30 mouse cellular contexts compared by ENCODE assay signal in the genomic region with DNA sequence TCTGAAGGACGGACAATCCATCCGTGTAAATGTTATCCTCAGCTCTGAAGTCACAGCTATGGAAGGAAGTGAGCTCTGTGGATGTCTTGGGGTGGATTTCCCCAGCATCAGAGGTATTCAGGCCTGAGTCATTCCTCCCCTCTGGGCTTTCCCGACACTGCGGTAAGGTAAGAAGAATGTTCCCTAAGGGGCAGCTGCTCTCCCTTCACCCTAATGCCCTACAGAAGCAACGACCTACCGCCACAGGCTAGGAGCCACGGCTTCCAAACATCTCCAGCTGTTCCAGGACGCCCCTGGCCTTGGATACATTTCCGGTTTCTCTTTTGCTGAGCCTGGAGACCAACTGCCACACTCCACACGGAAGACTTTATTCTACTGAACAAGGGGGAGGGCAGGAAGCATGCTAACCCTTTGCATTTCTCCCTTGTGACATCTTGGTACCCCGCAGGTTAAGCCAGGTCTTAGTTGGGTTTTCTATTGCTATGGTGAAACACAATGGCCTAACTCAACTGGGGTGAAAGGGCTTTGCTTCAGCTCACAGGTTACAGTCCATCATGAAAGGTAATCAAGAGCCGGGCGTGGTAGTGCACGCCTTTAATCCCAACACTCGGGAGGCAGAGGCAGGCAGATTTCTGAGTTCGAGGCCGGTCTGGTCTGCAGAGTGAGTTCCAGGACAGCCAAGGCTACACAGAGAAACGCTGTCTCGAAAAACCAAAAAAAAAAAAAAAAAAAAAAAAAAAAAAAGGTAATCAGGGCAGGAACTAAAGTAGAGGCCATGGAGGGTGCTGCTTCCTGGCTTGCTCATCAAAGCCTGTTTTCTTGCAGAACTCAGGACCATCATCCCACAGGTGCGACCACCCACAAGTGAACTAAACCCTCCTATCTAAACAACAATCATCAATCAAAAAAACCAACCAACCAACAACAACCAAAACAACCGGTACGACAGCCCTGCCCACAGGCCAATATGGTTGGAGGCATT. TPM values are rescaled to one million over a fixed set of nuclear protein-coding genes. Genes with fewer than 3 reads are reported as not detected.
DNase-seq lines count a peak whose midpoint lies in the region; TF ChIP-seq lines count a peak whose summit lies in the region.
"Had no signal": no experiment of that assay in that cellular context is flagged by ENCODE, and none has a peak within 500 bp of the region (broad histone marks: within the 10 kb centered on the region; RNA-seq: fewer than 3 reads in every experiment).

No protein-coding gene starts in this region.

- DNase-seq in 3134 (ENCODE audit: extremely low read depth, insufficient read length, low spot score), result peak; percentile 73
- DNase-seq in CD4-positive, CD25-positive, alpha-beta regulatory T cell, adult 2 months (ENCODE audit: low read depth, low spot score), result peak; percentile 50
- DNase-seq in ES-E14 (ENCODE audit: low read depth, low spot score), result no peak
- DNase-seq in Muller cell, postnatal 12 days (ENCODE audit: inconsistent ontology term), result no peak
- DNase-seq in adrenal gland, adult 8-10 months, result no peak
- no peak for DNase-seq in cerebellum, postnatal 25 days
- no peak for DNase-seq in cerebellum, adult 11 months
- DNase-seq: adrenal gland, postnatal 14 days; cerebellum, postnatal 14 days; gastrocnemius, postnatal 14 days; heart, adult 18-20 months; heart, postnatal 14 days; kidney, adult 2 months; left cerebral cortex, postnatal 4 days; lung, postnatal 36 days; right cerebral cortex, adult 18-20 months; right cerebral cortex, postnatal 4 days; thymus, adult 2 months; thymus, postnatal 4 days had no signal

- H3K4me1 ChIP-seq in ES-E14 (ENCODE audit: control insufficient read depth in 2 of 2, insufficient read depth in 2 of 2, low read length in 2 of 2, poor library complexity in 1 of 2), result peaks cover 23 to 42% of the 10 kb centered on the region in 2 experiments
- H3K4me1 ChIP-seq in brown adipose tissue, adult 24 weeks (ENCODE audit: control insufficient read depth, insufficient read depth, insufficient read length, low read length), result peaks cover 22% of the 10 kb centered on the region
- H3K4me1 ChIP-seq: embryonic facial prominence, embryonic 13.5 days; limb, embryonic 15.5 days had no signal

- H3K27ac ChIP-seq in ES-E14 (ENCODE audit: insufficient read depth, low read depth, low read length, poor library complexity, severe bottlenecking), result peak overlapping the region; percentile 74
- H3K27ac ChIP-seq in brown adipose tissue, adult 24 weeks (replicated peaks; ENCODE audit: low read depth, low read length), result peak overlapping the region; percentile 82
- H3K27ac ChIP-seq: embryonic facial prominence, embryonic 13.5 days; forebrain, embryonic 13.5 days; heart, embryonic 13.5 days; kidney, postnatal 0 days; limb, embryonic 15.5 days; liver, embryonic 15.5 days; lung, embryonic 15.5 days; midbrain, embryonic 15.5 days; stomach, embryonic 15.5 days had no signal

- in situ Hi-C loops in ES-E14 (cut with MboI; ENCODE audit: low sequenced_read_pairs in 2 of 2, unreplicated experiment in 2 of 2), result no loop called here

- peak overlapping the region; percentile 18 for H3K9ac ChIP-seq in ES-E14 (ENCODE audit: insufficient read depth, low read depth, low read length, poor library complexity, severe bottlenecking)
- H3K9ac ChIP-seq: embryonic facial prominence, embryonic 13.5 days; forebrain, embryonic 13.5 days; heart, embryonic 13.5 days; limb, embryonic 15.5 days; liver, embryonic 15.5 days; lung, embryonic 15.5 days; midbrain, embryonic 15.5 days; stomach, embryonic 15.5 days had no signal

- no peaks in the 10 kb centered on the region for H3K9me3 ChIP-seq in ES-E14 (ENCODE audit: control insufficient read depth, insufficient read depth, low read depth, low read length)
- H3K9me3 ChIP-seq: embryonic facial prominence, embryonic 13.5 days; forebrain, embryonic 13.5 days; heart, embryonic 13.5 days; limb, embryonic 15.5 days; liver, embryonic 15.5 days; lung, embryonic 15.5 days; midbrain, embryonic 15.5 days; stomach, embryonic 15.5 days had no signal

- H3K4me3 ChIP-seq in ES-E14 (ENCODE audit: insufficient read depth in 1 of 2, low read depth in 1 of 2, low read length in 2 of 2, poor library complexity in 1 of 2, severe bottlenecking in 1 of 2), result no peak overlapping the region; a peak in 1 of 4 replicates
- H3K4me3 ChIP-seq in brown adipose tissue, adult 24 weeks (ENCODE audit: insufficient read depth, low read depth, low read length), result no peak overlapping the region
- H3K4me3 ChIP-seq: embryonic facial prominence, embryonic 13.5 days; erythroblast, embryonic 14.5 days; forebrain, embryonic 13.5 days; heart, embryonic 13.5 days; limb, embryonic 15.5 days; liver, embryonic 15.5 days; lung, embryonic 15.5 days; midbrain, embryonic 15.5 days; stomach, embryonic 15.5 days had no signal

- H3K36me3 ChIP-seq in ES-E14 (ENCODE audit: control insufficient read depth, insufficient read depth, low read length, poor library complexity, severe bottlenecking), result no peaks in the 10 kb centered on the region
- H3K36me3 ChIP-seq: embryonic facial prominence, embryonic 13.5 days; heart, embryonic 13.5 days; limb, embryonic 15.5 days; liver, embryonic 15.5 days; lung, embryonic 15.5 days; midbrain, embryonic 15.5 days; stomach, embryonic 15.5 days had no signal

TF ChIP-seq in ES-E14, 5 proteins besides CTCF, POLR2A, EP300 and RAD21:
- no peak for TF ChIP-seq HCFC1 (IDR thresholded peaks at IDR 0.05; ENCODE audit: borderline replicate concordance, insufficient read depth, low read length)
- TF ChIP-seq ZNF384 (IDR thresholded peaks at IDR 0.05; ENCODE audit: low read depth, low read length), result peak; percentile 77
- no peak; the same call in 1 of the 2 replicates for TF ChIP-seq CHD2 (IDR thresholded peaks at IDR 0.05; ENCODE audit: low read depth, low read length)
- TF ChIP-seq MAFK (IDR thresholded peaks at IDR 0.05; ENCODE audit: insufficient read depth, low read depth, low read length), result no peak

RNA-seq across cellular contexts. Expression of gene Myh9, which starts 21.3 kb away (rescaled TPM):
- 146 and 152 TPM in 2 replicates for total RNA-seq in ES-E14 (2012; rRNA removed)
- polyA plus RNA-seq in brown adipose tissue, adult 24 weeks (2012; ENCODE audit: insufficient read depth, insufficient read length, missing spikeins), result 36.0 and 59.3 TPM in 2 replicates
- total RNA-seq in adrenal gland, adult 8-10 months (2022), result 100 to 1,000 TPM; 304 to 366 (median 340) TPM

Comparison
In these comparisons a context has a peak if more than half of its experiments do, and no peak if none do; other contexts are left out.
1. DNase-seq: peak in 3134 (single experiment) and CD4-positive, CD25-positive, alpha-beta regulatory T cell, adult 2 months (single experiment); none in ES-E14 (single experiment), Muller cell, postnatal 12 days (single experiment), adrenal gland, adult 8-10 months (single experiment), cerebellum, postnatal 25 days (0 of 2) and cerebellum, adult 11 months (single experiment).